Mouse (Mus musculus) C2C12 (cell line): ENCODE results near the gene Nup133.

Experiments
- CEBPB ChIP-seq: IDR thresholded peaks from one replicate; pipeline ENCODE4 v1.6.1; 2011; ENCODE audit warnings: low read depth, mild to moderate bottlenecking, control low read depth, moderate library complexity
- CTCF ChIP-seq: IDR thresholded peaks from one replicate; pipeline ENCODE4 v1.5.1; 2011; ENCODE audit not compliant: control insufficient read depth, insufficient read depth, insufficient read length
- FOSL1 ChIP-seq: IDR thresholded peaks from one replicate; pipeline ENCODE4 v1.8.0; 2011; ENCODE audit warnings: mild to moderate bottlenecking, low read length; ENCODE audit not compliant: poor library complexity, insufficient read depth, severe bottlenecking
- MAX ChIP-seq: IDR thresholded peaks from one replicate; pipeline ENCODE4 v1.6.1; 2011; ENCODE audit warnings: mild to moderate bottlenecking, control low read depth
- MYOD1 ChIP-seq: IDR thresholded peaks from one replicate; pipeline ENCODE4 v1.6.1; 2011; ENCODE audit warnings: low read depth; ENCODE audit not compliant: control insufficient read depth, insufficient read length
- MYOG ChIP-seq: IDR thresholded peaks from one replicate; pipeline ENCODE4 v1.6.1; 2011; ENCODE audit not compliant: control insufficient read depth, insufficient read length; ENCODE audit errors: extremely low read depth
- USF1 ChIP-seq: IDR thresholded peaks from one replicate; pipeline ENCODE4 v1.6.1; 2011; ENCODE audit warnings: low read depth, mild to moderate bottlenecking, control low read depth, moderate library complexity

GRCm38 (mm10) chr8:123857361-123857760 lies 91.7 kb downstream of the Nup133 start:
- TF ChIP-seq CTCF (no peak), USF1 (no peak), FOSL1 (no peak), CEBPB (no peak), MAX (no peak), MYOD1 (no peak), MYOG (no peak)
